Mouse (Mus musculus) embryonic fibroblast, embryonic 13.5 days (primary cell): ENCODE data around the gene Cd5.

Experiments used
- CTCF ChIP-seq: IDR thresholded peaks from 2 replicates; pipeline ENCODE4 v1.5.1; 2011; ENCODE audit warnings: mild to moderate bottlenecking, control low read depth, low read length, moderate library complexity, borderline replicate concordance; ENCODE audit not compliant: insufficient read depth
- POLR2A ChIP-seq: IDR thresholded peaks from 2 replicates; pipeline ENCODE4 v1.6.1; 2011; ENCODE audit warnings: low read depth, mild to moderate bottlenecking, control low read depth, low read length, moderate library complexity

DNA sequence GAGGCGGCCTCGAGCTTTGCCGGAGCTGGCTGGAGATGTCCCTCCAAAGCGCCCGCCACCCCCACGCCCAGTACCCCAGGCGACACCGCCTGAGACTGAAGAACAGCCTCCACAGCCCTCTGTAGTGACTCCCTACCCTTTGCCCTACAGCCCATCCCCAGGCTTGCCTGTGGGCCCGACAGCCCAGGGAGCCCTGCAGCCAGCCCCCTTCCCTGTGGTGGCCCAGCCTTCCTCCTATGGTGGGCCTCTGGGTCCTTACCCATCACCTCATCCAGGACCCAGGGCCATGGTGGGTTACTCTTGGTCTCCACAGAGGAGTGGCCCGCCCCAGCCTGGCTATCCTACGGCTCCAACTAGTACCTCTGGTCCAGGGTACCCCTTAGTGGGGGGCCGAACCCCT, 26.2 kb downstream of the Cd5 start:
- no peak for TF ChIP-seq CTCF
- TF ChIP-seq POLR2A: no peak
